In genomic region chr10:61826753-61827435, GRCm38 (mm10) we compare ENCODE assay signal across 10 mouse cellular contexts. TPM values are rescaled to one million over a fixed set of nuclear protein-coding genes. Genes with fewer than 3 reads are reported as not detected.
DNase-seq lines count a peak whose midpoint lies in the region; ATAC-seq and TF ChIP-seq lines count a peak whose summit lies in the region.
"Had no signal": no experiment of that assay in that cellular context is flagged by ENCODE, and none has a peak within 500 bp of the region (broad histone marks: within the 10 kb centered on the region; RNA-seq: fewer than 3 reads in every experiment).

No protein-coding gene starts in this region.

- H3K9ac ChIP-seq in lung, embryonic 16.5 days (ENCODE audit: low read length) = 0 out of 2 replicates have a peak overlapping the region, but pooled peaks have one; percentile 34
- H3K9ac ChIP-seq in embryonic facial prominence, embryonic 11.5 days (replicated peaks; ENCODE audit: low read length) = 0 out of 2 replicates have a peak overlapping the region, but pooled peaks have one; percentile 15
- H3K9ac ChIP-seq in kidney, postnatal 0 days (ENCODE audit: low read depth, low read length) = no peak overlapping the region
- H3K9ac ChIP-seq in midbrain, postnatal 0 days (replicated peaks; ENCODE audit: low read length, poor library complexity, severe bottlenecking) = no peak overlapping the region

- H3K4me2 ChIP-seq in lung, embryonic 16.5 days (ENCODE audit: low read depth, low read length) = no peak overlapping the region
- H3K4me2 ChIP-seq in embryonic facial prominence, embryonic 11.5 days (ENCODE audit: low read depth, low read length) = no peak overlapping the region
- H3K4me2 ChIP-seq in kidney, postnatal 0 days (ENCODE audit: low read length) = no peak overlapping the region
- H3K4me2 ChIP-seq in midbrain, postnatal 0 days (ENCODE audit: low read depth, low read length, poor library complexity, severe bottlenecking) = no peak overlapping the region

- peaks cover 8% of the 10 kb centered on the region for H3K4me1 ChIP-seq in lung, embryonic 16.5 days (replicated peaks; ENCODE audit: control insufficient read depth, insufficient read depth, low read length)
- H3K4me1 ChIP-seq in embryonic facial prominence, embryonic 11.5 days (ENCODE audit: control insufficient read depth, insufficient read depth, low read length) = peaks cover 11% of the 10 kb centered on the region
- no peaks in the 10 kb centered on the region; the same call in 1 of the 2 replicates for H3K4me1 ChIP-seq in kidney, postnatal 0 days (replicated peaks; ENCODE audit: insufficient read depth, low read length)
- peaks cover 3% of the 10 kb centered on the region; the same call in 1 of the 2 replicates for H3K4me1 ChIP-seq in midbrain, postnatal 0 days (ENCODE audit: insufficient read depth, low read length)

- H3K36me3 ChIP-seq in lung, embryonic 16.5 days (ENCODE audit: control insufficient read depth, insufficient read depth, low read length) = no peaks in the 10 kb centered on the region
- no peaks in the 10 kb centered on the region for H3K36me3 ChIP-seq in embryonic facial prominence, embryonic 11.5 days (replicated peaks; ENCODE audit: control insufficient read depth, insufficient read depth, low read depth, low read length)
- no peaks in the 10 kb centered on the region for H3K36me3 ChIP-seq in kidney, postnatal 0 days (ENCODE audit: insufficient read depth, low read length)
- no peaks in the 10 kb centered on the region for H3K36me3 ChIP-seq in midbrain, postnatal 0 days (ENCODE audit: insufficient read depth, low read length)

- no peak for DNase-seq in lung, adult 18-20 months
- peak; percentile 76 for DNase-seq in embryonic facial prominence, embryonic 11.5 days (ENCODE audit: low spot score)
- peak; percentile 85 for DNase-seq in kidney, postnatal 0 days (ENCODE audit: low spot score)
- DNase-seq in midbrain, postnatal 0 days (ENCODE audit: low spot score) = peak; percentile 46
- no peak for DNase-seq in left cerebral cortex, adult 9 months (ENCODE audit: low spot score in 2 of 2)
- DNase-seq in cerebellum, postnatal 4 days (ENCODE audit: low spot score in 2 of 2) = no peak
- DNase-seq in cerebellum, adult 8-10 months = no peak
- DNase-seq: cerebellum, postnatal 36 days; heart, adult 2 months had no signal

- no peaks in the 10 kb centered on the region for H3K27me3 ChIP-seq in lung, embryonic 16.5 days (ENCODE audit: control insufficient read depth, insufficient read depth, low read depth, low read length)
- H3K27me3 ChIP-seq in embryonic facial prominence, embryonic 11.5 days (ENCODE audit: control insufficient read depth, insufficient read depth, low read length) = no peaks in the 10 kb centered on the region
- no peaks in the 10 kb centered on the region for H3K27me3 ChIP-seq in kidney, postnatal 0 days (ENCODE audit: insufficient read depth, low read length)
- H3K27me3 ChIP-seq in midbrain, postnatal 0 days (ENCODE audit: insufficient read depth, low read length) = no peaks in the 10 kb centered on the region

- H3K27ac ChIP-seq in lung, embryonic 16.5 days (ENCODE audit: low read length) = peak overlapping the region; percentile 59
- peak overlapping the region; percentile 36 for H3K27ac ChIP-seq in embryonic facial prominence, embryonic 11.5 days (replicated peaks; ENCODE audit: low read depth, low read length)
- peak overlapping the region; percentile 82 for H3K27ac ChIP-seq in kidney, postnatal 0 days
- 0 out of 2 replicates have a peak overlapping the region, but pooled peaks have one; percentile 43 for H3K27ac ChIP-seq in midbrain, postnatal 0 days (ENCODE audit: low read depth, low read length)
- H3K27ac ChIP-seq: heart, adult 2 months had no signal

- TF ChIP-seq CTCF in kidney, postnatal 0 days (IDR thresholded peaks at IDR 0.05; ENCODE audit: low read depth) = peak; percentile 25; the same call in 1 of the 2 replicates
- peak; percentile 18; the same call in 1 of the 2 replicates for TF ChIP-seq CTCF in midbrain, postnatal 0 days (IDR thresholded peaks at IDR 0.05)

- 32% methylated on average over 16 of the region's 16 CpGs for WGBS in lung, embryonic 16.5 days
- 9% methylated on average over 16 of the region's 16 CpGs for WGBS in embryonic facial prominence, embryonic 11.5 days
- 24% methylated on average over 16 of the region's 16 CpGs for WGBS in kidney, postnatal 0 days
- WGBS in midbrain, postnatal 0 days = 21% methylated on average over 16 of the region's 16 CpGs

- ATAC-seq in lung, embryonic 16.5 days (ENCODE audit: low read depth) = 0 out of 2 replicates have a peak, but pooled peaks have one; percentile 3
- ATAC-seq in embryonic facial prominence, embryonic 11.5 days (replicated peaks; ENCODE audit: insufficient number of reproducible peaks, low FRiP score, low TSS enrichment, low read depth) = peak; percentile 66
- ATAC-seq in kidney, postnatal 0 days (replicated peaks; ENCODE audit: low FRiP score, low read depth) = peak; percentile 64; the same call in 1 of the 2 replicates
- no peak for ATAC-seq in midbrain, postnatal 0 days (ENCODE audit: low FRiP score)

- no peak overlapping the region for H3K4me3 ChIP-seq in lung, embryonic 16.5 days (ENCODE audit: low read length)
- no peak overlapping the region for H3K4me3 ChIP-seq in embryonic facial prominence, embryonic 11.5 days (ENCODE audit: low read depth, low read length)
- no peak overlapping the region for H3K4me3 ChIP-seq in kidney, postnatal 0 days (replicated peaks; ENCODE audit: low read depth, low read length)
- H3K4me3 ChIP-seq in midbrain, postnatal 0 days (ENCODE audit: low read depth, low read length) = no peak overlapping the region
- H3K4me3 ChIP-seq: heart, adult 2 months had no signal

- H3K9me3 ChIP-seq in lung, embryonic 16.5 days (ENCODE audit: control insufficient read depth, low read length) = no peaks in the 10 kb centered on the region
- H3K9me3 ChIP-seq in embryonic facial prominence, embryonic 11.5 days (replicated peaks; ENCODE audit: control insufficient read depth, low read length) = no peaks in the 10 kb centered on the region
- no peaks in the 10 kb centered on the region for H3K9me3 ChIP-seq in kidney, postnatal 0 days (replicated peaks; ENCODE audit: low read length)
- H3K9me3 ChIP-seq in midbrain, postnatal 0 days (ENCODE audit: low read length) = no peaks in the 10 kb centered on the region

RNA-seq across cellular contexts. Expression of gene H2afy2, which starts 42.9 kb away (rescaled TPM):
- 92.2 and 107 TPM in 2 replicates for polyA plus RNA-seq in lung, embryonic 16.5 days (2015; fragmentation: Nextera tagmentation; extraction: Ambion mirVana)
- 319 and 335 TPM in 2 replicates for polyA plus RNA-seq in embryonic facial prominence, embryonic 11.5 days (2014; fragmentation: Nextera tagmentation; extraction: Ambion mirVana)
- polyA plus RNA-seq in kidney, postnatal 0 days (2015; fragmentation: Nextera tagmentation; extraction: Ambion mirVana) = 83.0 and 87.4 TPM in 2 replicates
- total RNA-seq in midbrain, postnatal 0 days (2014; rRNA removed) = 116 and 123 TPM in 2 replicates
- polyA plus RNA-seq in midbrain, postnatal 0 days (2015; fragmentation: Nextera tagmentation; extraction: Ambion mirVana) = 185 and 206 TPM in 2 replicates

Comparison
In these comparisons a context has a peak if more than half of its experiments do, and no peak if none do; other contexts are left out.
1. H3K9ac ChIP-seq: peak in lung, embryonic 16.5 days (single experiment) and embryonic facial prominence, embryonic 11.5 days (single experiment); none in kidney, postnatal 0 days (single experiment) and midbrain, postnatal 0 days (single experiment).
2. DNase-seq: peak in embryonic facial prominence, embryonic 11.5 days (single experiment), kidney, postnatal 0 days (single experiment) and midbrain, postnatal 0 days (single experiment); none in lung, adult 18-20 months (0 of 2), left cerebral cortex, adult 9 months (0 of 2), cerebellum, postnatal 4 days (0 of 2) and cerebellum, adult 8-10 months (single experiment).
3. Peak in every context shown above with its lines, with median percentiles within 50 percentile points of each other: H3K27ac ChIP-seq.